Mouse (Mus musculus) intestine, embryonic 14.5 days (tissue): ENCODE data around the gene Sar1b. TPM values are rescaled to one million over a fixed set of nuclear protein-coding genes. Genes with fewer than 3 reads are reported as not detected.
"Not testable (repeated sequence)": the region's sequence is repeated elsewhere in the genome, so short reads cannot be mapped to it uniquely, and the experiment has no call there.

Experiments used
- ATAC-seq: fragments of 200-750 bp; cut with Nextera tagmentation; replicated peaks from 2 replicates; pipeline ENCODE4 v1.8.0; 2017; ENCODE audit warnings: low read depth, moderate number of reproducible peaks, moderate TSS enrichment, moderate library complexity; ENCODE audit not compliant: low FRiP score, low TSS enrichment
- DNase-seq: peaks from one replicate; pipeline ENCODE4 v3.0.0-alpha.2; 2018; ENCODE audit warnings: low spot score
- H3K27ac ChIP-seq: fragments of 300-500 bp; sonication (generic); 2 replicates; pipeline ENCODE4 v1.5.1; 2014; ENCODE audit warnings: low read depth, mild to moderate bottlenecking, control low read depth
- H3K27me3 ChIP-seq: fragments of 300-500 bp; sonication (generic); replicated peaks from 2 replicates; pipeline ENCODE4 v1.6.1; 2014; ENCODE audit warnings: low read length, control low read depth; ENCODE audit not compliant: control insufficient read depth, insufficient read depth
- H3K36me3 ChIP-seq: fragments of 300-500 bp; sonication (generic); 2 replicates; pipeline ENCODE4 v1.6.1; 2014; ENCODE audit warnings: low read length, control low read depth; ENCODE audit not compliant: control insufficient read depth, insufficient read depth
- H3K4me1 ChIP-seq: fragments of 300-500 bp; sonication (generic); replicated peaks from 2 replicates; pipeline ENCODE4 v1.6.1; 2014; ENCODE audit warnings: low read length, control low read depth, mixed read lengths; ENCODE audit not compliant: control insufficient read depth, insufficient read depth
- H3K4me2 ChIP-seq: fragments of 300-500 bp; sonication (generic); 2 replicates; pipeline ENCODE4 v1.6.1; 2014; ENCODE audit warnings: low read length
- H3K4me3 ChIP-seq: fragments of 300-500 bp; sonication (generic); 2 replicates; pipeline ENCODE4 v1.5.1; 2014; ENCODE audit warnings: low read depth, low read length, control low read depth, mixed read lengths
- H3K9ac ChIP-seq: fragments of 300-500 bp; sonication (generic); 2 replicates; pipeline ENCODE4 v1.6.1; 2014; ENCODE audit warnings: mild to moderate bottlenecking, low read length
- H3K9me3 ChIP-seq: fragments of 300-500 bp; sonication (generic); 2 replicates; pipeline ENCODE4 v1.6.1; 2016; ENCODE audit warnings: low read length, control low read depth; ENCODE audit not compliant: control insufficient read depth
- WGBS: fragments of 180-500 bp; shearing (Covaris S2); extraction: QIAGEN DNeasy Blood & Tissue Kit; methylation state at CpG from one replicate; pipeline ENCODE4 v1.1.7; 2014; 5-methylcytosine and 5-hydroxymethylcytosine counted together
- polyA plus RNA-seq: library from polyadenylated mRNA; unstranded; fragments of >200 nt; fragmentation: Nextera tagmentation; extraction: Ambion mirVana; gene quantifications from 2 replicates; pipeline ENCODE4 v1.2.1, GENCODE M21; 2014

Sar1b gene
- polyA plus RNA-seq, 1 experiment from 2014 or later = 123 TPM

- ATAC-seq (peak; percentile 78), DNase-seq (no peak)
- Histone ChIP-seq H3K4me1 (peaks cover 14% of the 10 kb centered on the region), H3K27ac (peak overlapping the region; percentile 70; the same call in 1 of the 2 replicates), H3K9me3 (no peaks in the 10 kb centered on the region), H3K4me3 (peak overlapping the region; percentile 100), H3K4me2 (peak overlapping the region; percentile 96), H3K36me3 (no peaks in the 10 kb centered on the region), H3K9ac (peak overlapping the region; percentile 95), H3K27me3 (no peaks in the 10 kb centered on the region)
- WGBS = under 1% methylated on average over 46 of the region's 46 CpGs
Observed at GRCm38 (mm10) chr11:51755621-51756311, 7.7 kb upstream of the Sar1b start.

GRCm38 (mm10) chr11:51756352-51756771 lies 7.1 kb upstream of the Sar1b start:
- no peaks in the 10 kb centered on the region for H3K36me3 ChIP-seq
- peak overlapping the region; percentile 70 for H3K27ac ChIP-seq
- peak overlapping the region; percentile 100 for H3K4me3 ChIP-seq
- H3K4me2 ChIP-seq = peak overlapping the region; percentile 96
- ATAC-seq (peak; percentile 96), DNase-seq (peak; percentile 95)
- under 1% methylated on average over 41 of the region's 41 CpGs for WGBS
- H3K9ac ChIP-seq = peak overlapping the region; percentile 95
- H3K9me3 ChIP-seq = no peaks in the 10 kb centered on the region
- H3K4me1 ChIP-seq = peaks cover 14% of the 10 kb centered on the region
- H3K27me3 ChIP-seq = no peaks in the 10 kb centered on the region

- DNase-seq (peak; percentile 54), ATAC-seq (no peak)
- Histone ChIP-seq H3K27me3 (no peaks in the 10 kb centered on the region), H3K27ac (peak overlapping the region; percentile 70), H3K36me3 (no peaks in the 10 kb centered on the region), H3K4me3 (peak overlapping the region; percentile 100), H3K9me3 (no peaks in the 10 kb centered on the region), H3K4me1 (peaks cover 14% of the 10 kb centered on the region), H3K4me2 (peak overlapping the region; percentile 96), H3K9ac (peak overlapping the region; percentile 95)
- WGBS = 72% methylated on average over 11 of the region's 11 CpGs
Observed at GRCm38 (mm10) chr11:51757023-51757422, 6.5 kb upstream of the Sar1b start.

- Histone ChIP-seq H3K9me3 (no peaks in the 10 kb centered on the region), H3K4me3 (no peak overlapping the region), H3K27me3 (no peaks in the 10 kb centered on the region), H3K36me3 (no peaks in the 10 kb centered on the region), H3K9ac (no peak overlapping the region), H3K4me1 (peaks cover 14% of the 10 kb centered on the region), H3K27ac (no peak overlapping the region), H3K4me2 (no peak overlapping the region)
- DNase-seq (no peak), ATAC-seq (no peak)
- 88% methylated on average over 5 of the region's 5 CpGs for WGBS
Observed at GRCm38 (mm10) chr11:51757625-51758024, 5.9 kb upstream of the Sar1b start.

- H3K36me3 ChIP-seq, H3K4me3 ChIP-seq, ATAC-seq, H3K27ac ChIP-seq, H3K9ac ChIP-seq, H3K9me3 ChIP-seq, H3K27me3 ChIP-seq, DNase-seq, H3K4me2 ChIP-seq: not testable (repeated sequence)
- WGBS = 90% methylated on average over 5 of the region's 5 CpGs
- peaks cover 14% of the 10 kb centered on the region for H3K4me1 ChIP-seq
Observed at GRCm38 (mm10) chr11:51758207-51758606, 5.3 kb upstream of the Sar1b start.

GRCm38 (mm10) chr11:51759251-51759650 lies 4.2 kb upstream of the Sar1b start:
- no peak overlapping the region for H3K4me2 ChIP-seq
- no peaks in the 10 kb centered on the region for H3K9me3 ChIP-seq
- no peak overlapping the region for H3K4me3 ChIP-seq
- no peaks in the 10 kb centered on the region for H3K36me3 ChIP-seq
- H3K9ac ChIP-seq = no peak overlapping the region
- H3K27me3 ChIP-seq = no peaks in the 10 kb centered on the region
- peaks cover 14% of the 10 kb centered on the region for H3K4me1 ChIP-seq
- H3K27ac ChIP-seq = no peak overlapping the region
- ATAC-seq (no peak), DNase-seq (no peak)
- 85% methylated on average over 2 of the region's 2 CpGs for WGBS

GRCm38 (mm10) chr11:51759941-51760657 lies 3.4 kb upstream of the Sar1b start:
- Histone ChIP-seq H3K4me2 (no peak overlapping the region), H3K9me3 (no peaks in the 10 kb centered on the region), H3K4me3 (no peak overlapping the region), H3K4me1 (peaks cover 15% of the 10 kb centered on the region), H3K27ac (no peak overlapping the region), H3K36me3 (no peaks in the 10 kb centered on the region), H3K9ac (no peak overlapping the region), H3K27me3 (no peaks in the 10 kb centered on the region)
- no peak for DNase-seq
- 90% methylated on average over 6 of the region's 6 CpGs for whole genome bisulfite sequencing
- ATAC-seq = no peak

- no peak for DNase-seq
- H3K9ac ChIP-seq = no peak overlapping the region
- 80% methylated on average over 5 of the region's 5 CpGs for WGBS
- H3K4me2 ChIP-seq = no peak overlapping the region
- peaks cover 10% of the 10 kb centered on the region for H3K4me1 ChIP-seq
- H3K36me3 ChIP-seq = no peaks in the 10 kb centered on the region
- H3K27ac ChIP-seq = no peak overlapping the region
- no peaks in the 10 kb centered on the region for H3K27me3 ChIP-seq
- no peak overlapping the region for H3K4me3 ChIP-seq
- H3K9me3 ChIP-seq = no peaks in the 10 kb centered on the region
- no peak for ATAC-seq
Observed at GRCm38 (mm10) chr11:51761241-51761640, 2.2 kb upstream of the Sar1b start.
